Mouse (Mus musculus) midbrain, embryonic 12.5 days (tissue): Measurements from ENCODE around the gene Mmp8. TPM values are rescaled to one million over a fixed set of nuclear protein-coding genes. Genes with fewer than 3 reads are reported as not detected.
A peak's percentile ranks its signal among the peaks of the same experiment; 100 is the strongest.

Experiments
- ATAC-seq: fragments of 200-750 bp; cut with Nextera tagmentation; 2 replicates; pipeline ENCODE4 v1.8.0; 2017; ENCODE audit warnings: low read depth, moderate TSS enrichment, moderate library complexity; ENCODE audit not compliant: low FRiP score
- H3K27ac ChIP-seq: fragments of 300-500 bp; sonication (generic); replicated peaks from 2 replicates; pipeline ENCODE4 v1.5.1; 2016; ENCODE audit warnings: mild to moderate bottlenecking
- H3K27me3 ChIP-seq: fragments of 300-500 bp; sonication (generic); 2 replicates; pipeline ENCODE4 v1.6.1; 2016; ENCODE audit warnings: mild to moderate bottlenecking
- H3K36me3 ChIP-seq: fragments of 300-500 bp; sonication (generic); 2 replicates; pipeline ENCODE4 v1.6.1; 2016
- H3K4me1 ChIP-seq: fragments of 300-500 bp; sonication (generic); 2 replicates; pipeline ENCODE4 v1.6.1; 2016
- H3K4me2 ChIP-seq: fragments of 300-500 bp; sonication (generic); replicated peaks from 2 replicates; pipeline ENCODE4 v1.6.1; 2016; ENCODE audit warnings: mild to moderate bottlenecking, moderate library complexity
- H3K4me3 ChIP-seq: fragments of 300-500 bp; sonication (generic); 2 replicates; pipeline ENCODE4 v1.5.1; 2016; ENCODE audit warnings: mild to moderate bottlenecking
- H3K9ac ChIP-seq: fragments of 300-500 bp; sonication (generic); replicated peaks from 2 replicates; pipeline ENCODE4 v1.6.1; 2016; ENCODE audit warnings: mild to moderate bottlenecking, moderate library complexity
- H3K9me3 ChIP-seq: fragments of 300-500 bp; sonication (generic); 2 replicates; pipeline ENCODE4 v1.6.1; 2016; ENCODE audit warnings: mild to moderate bottlenecking
- WGBS: fragments of 180-500 bp; shearing (Covaris S2); methylation state at CpG from one replicate; pipeline ENCODE4 v1.1.7; 2016; 5-methylcytosine and 5-hydroxymethylcytosine counted together
- polyA plus RNA-seq: library from polyadenylated mRNA; unstranded; fragments of >200 nt; fragmentation: Nextera tagmentation; extraction: Ambion mirVana; gene quantifications from 2 replicates; pipeline ENCODE4 v1.2.1, GENCODE M21; 2016

Mmp8 gene
- 0.21 TPM in 1 of 2 replicates, not detected in the other for polyA plus RNA-seq

DNA sequence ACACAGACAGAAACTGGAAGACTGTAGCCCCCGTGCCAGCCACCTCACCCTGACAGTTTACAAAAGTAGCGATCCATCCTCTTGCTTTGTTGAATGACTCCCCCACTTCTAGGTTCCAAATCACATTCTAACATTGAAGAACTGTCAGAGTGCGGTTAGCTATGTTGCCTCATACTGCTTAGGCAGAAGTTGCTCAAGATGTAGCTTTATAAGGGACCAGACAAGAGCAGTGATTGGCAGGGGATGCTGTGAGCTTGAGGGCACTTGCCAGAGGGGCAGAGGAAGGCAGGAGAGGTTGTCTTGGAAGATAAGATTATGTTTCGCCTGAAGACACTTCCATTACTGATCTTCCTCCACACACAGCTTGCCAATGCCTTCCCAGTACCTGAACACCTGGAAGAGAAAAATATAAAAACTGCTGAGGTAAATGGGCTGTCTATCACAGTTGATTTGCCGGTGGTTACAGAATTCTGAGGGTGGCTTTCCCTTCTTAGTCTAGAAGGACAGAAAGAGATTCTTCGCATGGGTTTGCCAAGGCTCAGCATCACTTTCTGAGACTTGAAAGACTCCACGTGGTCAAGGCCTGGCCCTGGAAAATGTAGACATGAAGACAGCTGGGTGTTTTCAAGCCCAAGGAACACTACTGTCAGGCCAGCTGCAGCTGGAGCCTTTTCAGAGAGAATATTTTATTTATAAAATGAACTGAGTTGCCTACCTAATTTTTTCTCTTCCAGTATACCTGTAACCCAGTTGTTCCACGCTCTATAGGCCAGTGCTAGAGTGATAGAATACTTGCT, at the start of gene Mmp8:
Gene Mmp8 (plus strand): TSS at position 236 of the 797 bp plus-strand sequence.
- no peaks in the 10 kb centered on the region for H3K27me3 ChIP-seq
- WGBS, result 88% methylated on average over 8 of the region's 8 CpGs
- H3K9ac ChIP-seq, result no peak within 1 kb of the TSS
- H3K4me3 ChIP-seq, result no peak within 1 kb of the TSS
- no peaks in the 10 kb centered on the region for H3K36me3 ChIP-seq
- H3K4me2 ChIP-seq, result no peak within 1 kb of the TSS
- H3K4me1 ChIP-seq, result no peaks in the 10 kb centered on the region
- H3K9me3 ChIP-seq, result no peaks in the 10 kb centered on the region
- ATAC-seq, result no peak
- no peak within 1 kb of the TSS for H3K27ac ChIP-seq

DNA sequence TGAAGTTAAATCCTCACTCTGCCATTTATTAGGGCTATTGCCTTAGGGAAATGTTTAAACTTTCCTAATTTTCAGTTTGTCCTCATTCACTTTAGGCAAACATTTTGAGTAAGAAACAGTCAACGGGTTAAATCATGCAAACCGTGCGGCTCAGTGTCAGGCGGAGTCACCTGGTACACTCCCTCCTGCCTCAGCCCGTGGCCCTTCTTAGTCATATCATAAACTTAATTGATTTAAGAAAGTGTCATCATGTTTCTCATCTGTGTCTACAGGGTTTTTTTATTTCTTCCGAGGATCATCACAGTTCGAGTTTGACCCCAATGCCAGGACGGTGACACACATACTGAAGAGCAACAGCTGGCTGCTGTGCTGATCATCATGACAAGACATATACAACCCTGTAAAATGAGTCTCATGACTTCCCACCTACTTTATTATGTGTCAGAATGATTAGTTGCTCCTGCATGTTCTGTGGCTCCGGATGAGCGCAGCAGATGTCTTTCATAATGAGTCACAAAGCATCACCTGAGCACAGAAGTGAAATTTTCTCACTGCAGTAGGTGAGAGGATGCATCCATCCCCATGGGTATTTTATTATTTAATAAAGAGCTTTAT, 48.5 kb upstream of the Mmp8 start:
- no peaks in the 10 kb centered on the region for H3K36me3 ChIP-seq
- H3K9me3 ChIP-seq, result no peaks in the 10 kb centered on the region
- H3K4me1 ChIP-seq, result no peaks in the 10 kb centered on the region
- H3K9ac ChIP-seq, result no peak overlapping the region
- H3K27ac ChIP-seq, result no peak overlapping the region
- no peak for ATAC-seq
- no peaks in the 10 kb centered on the region for H3K27me3 ChIP-seq
- no peak overlapping the region for H3K4me2 ChIP-seq
- WGBS, result 90% methylated on average over 10 of the region's 10 CpGs
- H3K4me3 ChIP-seq, result no peak overlapping the region

DNA sequence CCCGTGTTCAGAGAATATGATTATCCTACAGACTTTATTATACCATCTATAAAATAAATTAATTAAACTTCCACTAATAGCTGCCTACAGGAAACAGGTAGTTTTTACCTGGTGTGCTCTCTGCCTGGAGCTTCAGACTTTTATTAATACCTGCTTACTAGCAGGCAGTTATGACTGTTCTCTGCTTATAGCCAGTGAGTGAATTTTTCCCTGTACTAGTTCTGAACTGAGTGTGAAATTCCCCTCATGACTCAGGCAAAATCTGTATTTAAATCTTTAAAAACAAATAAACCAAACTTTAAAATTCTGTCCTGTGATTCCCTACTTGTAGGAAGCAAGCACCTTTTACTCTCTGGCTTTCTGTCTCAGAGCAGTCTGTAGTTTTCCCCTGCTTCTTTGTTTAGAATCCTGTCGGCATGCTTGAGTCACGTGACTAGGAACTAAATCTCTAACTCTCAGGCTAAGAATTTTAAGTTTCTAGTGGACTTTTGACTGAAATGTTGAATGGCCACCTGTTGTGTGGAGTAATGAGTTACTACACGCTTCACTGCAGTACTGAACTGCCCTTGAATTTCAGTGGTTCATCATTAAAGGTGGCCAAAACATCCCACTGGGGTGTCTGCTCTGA, 40.2 kb upstream of the Mmp8 start:
- no peak overlapping the region for H3K9ac ChIP-seq
- no peak overlapping the region for H3K4me3 ChIP-seq
- H3K36me3 ChIP-seq, result no peaks in the 10 kb centered on the region
- WGBS, result 56% methylated on average over 4 of the region's 4 CpGs
- H3K4me1 ChIP-seq, result no peaks in the 10 kb centered on the region
- no peaks in the 10 kb centered on the region for H3K27me3 ChIP-seq
- H3K27ac ChIP-seq, result no peak overlapping the region
- H3K9me3 ChIP-seq, result no peaks in the 10 kb centered on the region
- H3K4me2 ChIP-seq, result no peak overlapping the region
- ATAC-seq, result 0 out of 2 replicates have a peak, but pooled peaks have one; percentile 49

DNA sequence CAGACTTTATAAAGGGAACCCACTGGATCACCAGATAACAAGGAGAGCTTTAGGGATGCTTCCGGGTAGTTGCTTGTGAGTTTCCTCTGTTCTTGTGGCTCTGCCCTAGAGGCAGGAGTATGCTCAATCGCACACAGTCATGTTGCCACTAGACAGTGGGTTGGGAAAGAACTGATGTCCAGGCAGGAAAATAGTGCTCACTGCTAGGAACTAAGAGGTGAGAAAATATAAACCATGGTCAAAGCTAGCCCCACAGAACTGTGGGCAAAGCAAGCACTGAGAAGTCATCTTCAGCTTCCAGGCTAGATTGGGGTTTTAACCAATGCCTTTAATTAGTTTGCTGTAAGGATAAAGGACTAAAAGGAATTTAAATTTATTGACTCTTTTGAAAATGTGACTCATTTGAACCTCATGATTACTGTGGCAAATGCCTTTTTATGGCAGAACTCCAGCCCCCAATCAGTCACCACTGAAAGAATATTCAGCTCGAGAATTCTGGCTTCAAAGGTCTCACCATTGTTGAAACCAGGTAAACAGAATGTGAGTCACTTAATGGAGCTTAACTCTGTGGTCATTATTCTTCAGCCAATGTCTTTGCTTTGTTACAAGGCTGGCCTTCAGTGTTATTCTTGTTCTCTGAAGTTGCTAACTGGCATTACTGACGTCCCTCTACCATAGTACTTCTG, 31.9 kb upstream of the Mmp8 start:
- Histone ChIP-seq H3K4me1 (no peaks in the 10 kb centered on the region), H3K27me3 (no peaks in the 10 kb centered on the region), H3K9ac (no peak overlapping the region), H3K4me2 (no peak overlapping the region), H3K4me3 (no peak overlapping the region), H3K9me3 (no peaks in the 10 kb centered on the region), H3K36me3 (no peaks in the 10 kb centered on the region), H3K27ac (no peak overlapping the region)
- WGBS, result 71% methylated on average over 4 of the region's 4 CpGs
- ATAC-seq, result no peak

DNA sequence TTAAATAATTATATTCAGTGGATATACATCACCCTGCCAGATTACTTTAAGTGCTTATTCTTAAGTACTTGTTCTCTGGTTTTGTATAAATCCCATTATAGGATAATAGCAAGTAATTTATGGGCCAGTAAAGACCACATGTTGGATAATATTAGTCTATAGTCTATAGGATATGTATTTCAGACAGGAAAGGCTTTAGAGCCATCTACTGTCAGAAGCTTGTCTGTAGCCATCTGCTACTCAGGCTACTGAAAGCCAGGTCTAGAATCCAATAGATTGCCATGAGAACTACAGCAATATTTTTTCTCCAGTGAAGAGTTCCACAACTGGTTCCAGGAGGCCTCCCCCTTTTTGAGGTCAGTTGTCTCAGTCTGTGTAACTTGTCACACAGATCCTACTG, 15.5 kb upstream of the Mmp8 start:
- no peak overlapping the region for H3K4me2 ChIP-seq

DNA sequence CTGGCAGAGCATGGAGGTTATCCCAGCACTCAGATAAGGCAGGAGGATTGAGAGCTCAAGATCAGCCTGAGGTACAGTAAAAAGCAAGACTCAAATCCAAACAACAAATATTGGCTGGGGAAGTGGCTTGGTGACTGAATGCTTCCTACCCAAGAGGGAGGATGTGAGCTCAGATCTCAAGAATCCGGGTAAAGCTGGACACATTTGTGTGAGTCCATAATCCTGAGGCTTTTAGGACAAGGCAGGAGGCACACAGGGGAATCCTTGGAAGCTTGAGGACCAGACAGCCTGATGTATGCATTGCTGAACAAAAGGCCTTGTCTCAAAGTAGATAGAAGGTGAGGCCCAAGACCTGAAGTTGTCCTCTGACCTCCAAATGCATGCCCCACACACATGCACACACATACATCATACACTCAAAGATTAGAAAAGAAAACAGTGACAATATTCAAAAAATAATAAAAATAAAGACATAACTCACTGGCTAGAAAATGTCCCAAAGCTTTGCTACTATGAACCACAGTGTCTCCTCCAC, 13.3 kb upstream of the Mmp8 start:
- no peak overlapping the region for H3K4me2 ChIP-seq
- H3K9ac ChIP-seq, result no peak overlapping the region
- H3K36me3 ChIP-seq, result no peaks in the 10 kb centered on the region
- no peak overlapping the region for H3K27ac ChIP-seq
- H3K4me1 ChIP-seq, result no peaks in the 10 kb centered on the region
- WGBS, result 72% methylated on average over 1 of the region's 1 CpGs
- no peaks in the 10 kb centered on the region for H3K27me3 ChIP-seq
- no peak for ATAC-seq
- no peaks in the 10 kb centered on the region for H3K9me3 ChIP-seq
- no peak overlapping the region for H3K4me3 ChIP-seq

More for the DNA sequence above, 15.5 kb upstream of the Mmp8 start:
- H3K4me3 ChIP-seq, result no peak overlapping the region
- H3K9me3 ChIP-seq, result no peaks in the 10 kb centered on the region
- H3K9ac ChIP-seq, result no peak overlapping the region
- no peaks in the 10 kb centered on the region for H3K27me3 ChIP-seq
- no peak for ATAC-seq
- no peaks in the 10 kb centered on the region for H3K4me1 ChIP-seq
- no peaks in the 10 kb centered on the region for H3K36me3 ChIP-seq
- no peak overlapping the region for H3K27ac ChIP-seq

DNA sequence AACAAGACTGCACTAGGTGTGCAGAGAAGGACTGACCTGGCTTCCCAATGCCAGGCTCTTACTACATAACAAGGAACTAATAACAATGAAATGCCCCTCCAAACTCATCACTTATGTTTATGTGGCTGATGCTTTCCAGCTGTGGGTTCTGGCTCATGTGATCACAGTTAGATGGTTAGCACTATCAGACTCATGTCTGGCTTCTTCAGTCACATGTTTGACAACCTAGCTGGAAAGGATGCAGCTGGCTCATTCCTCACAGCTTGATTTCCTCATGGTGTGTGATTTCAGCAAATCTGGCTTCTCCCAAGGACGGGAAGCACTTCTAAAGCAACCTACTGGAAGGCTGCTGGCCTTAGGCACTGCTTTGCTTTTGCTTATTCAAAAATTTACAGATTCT, 12.8 kb upstream of the Mmp8 start:
- Histone ChIP-seq H3K27ac (no peak overlapping the region), H3K9me3 (no peaks in the 10 kb centered on the region), H3K4me1 (no peaks in the 10 kb centered on the region), H3K9ac (no peak overlapping the region), H3K4me2 (no peak overlapping the region), H3K27me3 (no peaks in the 10 kb centered on the region), H3K4me3 (no peak overlapping the region), H3K36me3 (no peaks in the 10 kb centered on the region)
- ATAC-seq, result no peak
- 48% methylated on average over 1 of the region's 1 CpGs for WGBS

DNA sequence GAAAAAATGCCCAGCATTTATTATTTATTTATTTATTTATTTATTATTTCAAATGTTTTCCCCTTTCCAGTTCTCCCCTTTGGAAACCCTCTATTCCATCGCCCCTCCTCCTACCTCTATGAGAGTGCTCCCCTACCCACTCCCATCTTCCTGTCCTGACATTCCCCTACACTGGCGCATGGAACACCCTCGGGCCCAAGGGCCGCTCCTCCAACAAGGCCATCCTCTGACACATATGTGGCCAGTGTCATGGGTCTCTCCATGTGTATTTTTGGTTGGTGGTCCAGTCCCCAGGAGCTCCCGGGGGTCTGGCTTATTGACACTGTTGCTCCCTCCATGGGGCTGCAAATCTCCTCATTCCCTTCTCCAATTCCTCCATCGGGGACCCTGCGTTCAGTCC, 12.3 kb upstream of the Mmp8 start:
- Histone ChIP-seq H3K4me3 (no peak overlapping the region), H3K4me2 (no peak overlapping the region), H3K36me3 (no peaks in the 10 kb centered on the region), H3K4me1 (no peaks in the 10 kb centered on the region), H3K9ac (no peak overlapping the region), H3K9me3 (no peaks in the 10 kb centered on the region), H3K27me3 (no peaks in the 10 kb centered on the region), H3K27ac (no peak overlapping the region)
- no peak for ATAC-seq
- WGBS, result 87% methylated on average over 7 of the region's 7 CpGs

DNA sequence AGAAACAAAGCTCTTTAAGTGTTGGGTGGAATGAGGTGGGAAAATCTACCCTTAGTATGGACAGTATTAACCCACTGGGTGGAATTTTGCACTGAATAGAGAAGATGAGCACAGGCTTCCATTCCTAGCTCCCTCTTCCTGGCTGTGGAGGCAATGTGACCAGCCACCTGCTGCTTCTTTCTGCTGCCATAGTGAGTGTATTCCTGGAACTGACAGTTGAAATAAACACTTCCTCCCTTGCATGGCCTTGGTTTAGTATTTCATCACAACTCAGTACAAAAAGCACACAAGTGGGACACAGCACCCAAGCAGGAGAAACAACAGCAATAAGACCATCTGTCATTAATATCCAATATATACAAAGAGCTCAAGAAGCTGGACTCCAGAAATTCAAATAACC, 6.3 kb upstream of the Mmp8 start:
- no peak overlapping the region for H3K4me2 ChIP-seq
- no peaks in the 10 kb centered on the region for H3K9me3 ChIP-seq
- no peaks in the 10 kb centered on the region for H3K36me3 ChIP-seq
- no peaks in the 10 kb centered on the region for H3K4me1 ChIP-seq
- H3K4me3 ChIP-seq, result no peak overlapping the region
- no peak for ATAC-seq
- no peak overlapping the region for H3K9ac ChIP-seq
- H3K27ac ChIP-seq, result no peak overlapping the region
- no peaks in the 10 kb centered on the region for H3K27me3 ChIP-seq

DNA sequence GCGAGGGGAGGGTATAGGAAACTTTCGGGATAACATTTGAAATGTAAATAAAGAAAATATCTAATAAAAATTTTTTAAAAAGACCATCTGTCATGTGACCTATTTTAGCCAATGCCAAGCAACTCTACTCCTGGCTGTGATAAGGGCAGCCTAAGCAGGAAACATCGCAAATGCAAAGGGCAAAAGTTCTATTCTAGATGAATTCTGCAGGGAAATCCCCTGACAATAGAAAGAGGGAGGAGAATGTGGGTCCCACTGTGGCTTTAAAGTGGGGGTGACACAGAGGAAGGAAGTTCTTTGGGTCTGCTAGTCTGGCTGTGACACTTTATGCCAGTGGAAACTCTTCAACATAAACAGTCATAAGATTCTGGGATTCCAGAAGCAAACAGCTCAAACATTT, 4.7 kb upstream of the Mmp8 start:
- ATAC-seq, result no peak
- no peaks in the 10 kb centered on the region for H3K27me3 ChIP-seq
- 86% methylated on average over 3 of the region's 3 CpGs for WGBS

DNA sequence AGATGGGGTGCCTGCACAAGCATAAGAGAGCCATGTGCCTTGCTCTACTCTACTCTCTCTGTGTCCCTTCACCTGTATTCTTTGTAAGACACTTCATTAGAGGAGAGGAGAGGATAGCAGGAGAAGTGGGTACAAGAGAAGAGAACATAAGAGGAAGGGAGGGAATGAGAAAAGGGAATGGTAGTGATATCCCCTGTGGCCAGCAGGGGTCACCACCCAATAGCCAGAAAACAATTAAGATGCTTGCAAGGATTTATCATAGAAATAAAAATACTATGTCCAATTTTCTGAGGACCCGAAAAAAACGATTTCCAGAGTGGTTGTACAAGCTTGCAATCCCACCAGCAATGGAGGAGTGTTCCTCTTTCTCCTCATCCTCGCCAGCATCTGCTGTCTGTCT, 3.9 kb upstream of the Mmp8 start:
- whole genome bisulfite sequencing, result 43% methylated on average over 3 of the region's 3 CpGs
- Histone ChIP-seq H3K4me3 (no peak overlapping the region), H3K27ac (no peak overlapping the region), H3K4me2 (no peak overlapping the region), H3K27me3 (no peaks in the 10 kb centered on the region), H3K36me3 (no peaks in the 10 kb centered on the region), H3K9me3 (no peaks in the 10 kb centered on the region), H3K4me1 (no peaks in the 10 kb centered on the region), H3K9ac (no peak overlapping the region)
- ATAC-seq, result no peak

More for the DNA sequence above, 4.7 kb upstream of the Mmp8 start:
- H3K9ac ChIP-seq, result no peak overlapping the region
- no peak overlapping the region for H3K4me3 ChIP-seq
- no peak overlapping the region for H3K4me2 ChIP-seq
- no peaks in the 10 kb centered on the region for H3K36me3 ChIP-seq
- H3K27ac ChIP-seq, result no peak overlapping the region
- no peaks in the 10 kb centered on the region for H3K9me3 ChIP-seq
- H3K4me1 ChIP-seq, result no peaks in the 10 kb centered on the region

DNA sequence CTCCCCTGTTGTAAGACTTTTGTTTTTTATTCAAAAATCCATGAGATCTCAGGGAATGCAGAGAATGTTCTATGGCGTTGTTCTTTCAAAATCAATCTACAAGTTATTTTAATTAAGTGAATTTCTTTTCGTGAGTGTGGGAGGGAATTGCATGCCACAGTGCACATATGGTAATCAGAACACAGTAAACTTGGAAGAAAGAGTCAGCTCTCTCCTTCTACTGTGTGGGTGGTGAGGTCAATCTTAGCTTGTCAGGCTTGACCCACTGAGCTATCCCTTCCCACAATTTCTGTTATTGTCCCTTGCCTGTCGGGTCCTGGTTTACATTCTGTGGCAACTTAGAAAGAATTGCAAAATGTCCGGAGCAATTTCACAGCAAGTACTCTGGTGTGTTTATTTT, 1.8 kb downstream of the Mmp8 start:
- no peak overlapping the region for H3K4me2 ChIP-seq
- no peaks in the 10 kb centered on the region for H3K4me1 ChIP-seq
- 63% methylated on average over 4 of the region's 4 CpGs for WGBS
- H3K36me3 ChIP-seq, result no peaks in the 10 kb centered on the region
- no peaks in the 10 kb centered on the region for H3K9me3 ChIP-seq
- H3K27ac ChIP-seq, result no peak overlapping the region
- H3K9ac ChIP-seq, result no peak overlapping the region
- no peaks in the 10 kb centered on the region for H3K27me3 ChIP-seq
- H3K4me3 ChIP-seq, result no peak overlapping the region
- ATAC-seq, result no peak
